Mouse (Mus musculus): ENCODE measurements around the gene Rere. TPM values are rescaled to one million over a fixed set of nuclear protein-coding genes. Genes with fewer than 3 reads are reported as not detected.

Rere gene
- total and polyA plus RNA-seq, 3 experiments = 3.1 to 36.5 (median 8.7) TPM

- no peak overlapping the region for H3K4me3 ChIP-seq (replicated peaks in 1 of 3; ENCODE audit: low read depth in 2 of 3, low read length in 2 of 3, poor library complexity in 1 of 3)
- peaks cover 5% of the 10 kb centered on the region for H3K9me3 ChIP-seq (replicated peaks; ENCODE audit: low read length)
- H3K4me2 ChIP-seq (ENCODE audit: insufficient read depth, low read depth, poor library complexity, severe bottlenecking) = no peak overlapping the region
- no peak overlapping the region for H3K27ac ChIP-seq (ENCODE audit: insufficient read depth, low read depth)
- H3K4me1 ChIP-seq (ENCODE audit: control insufficient read depth in 1 of 2, insufficient read depth in 2 of 2) = peaks cover 8 to 10% of the 10 kb centered on the region in 2 experiments
- H3K9ac ChIP-seq (ENCODE audit: insufficient read depth, low read depth) = no peak overlapping the region
- DNase-seq (ENCODE audit: extremely low read depth) = no peak
- H3K79me2 ChIP-seq (replicated peaks; ENCODE audit: control insufficient read depth, extremely low read depth, insufficient read depth, poor library complexity, severe bottlenecking) = no peaks in the 10 kb centered on the region
- in situ Hi-C loops (cut with MboI; ENCODE audit: low pct_ligation_motif_present, low pct_unique_long_range_greater_than_20kb, low sequenced_read_pairs) (no loop called here), dilution Hi-C loops (cut with MboI; ENCODE audit: extremely low pct_ligation_motif_present, extremely low pct_unique_long_range_greater_than_20kb, low sequenced_read_pairs) (no loop called here)
- H3K27me3 ChIP-seq (replicated peaks) = peaks cover 2% of the 10 kb centered on the region
- H3K36me3 ChIP-seq (replicated peaks in 1 of 2; ENCODE audit: control insufficient read depth in 1 of 2, insufficient read depth in 1 of 2, low read length in 1 of 2) = no peaks in the 10 kb centered on the region
- TF ChIP-seq TCF12 (IDR thresholded peaks at IDR 0.05; ENCODE audit: low read depth, low read length) = no peak
- no peak for TF ChIP-seq USF1 (IDR thresholded peaks at IDR 0.05; ENCODE audit: low read depth, low read length)
- TF ChIP-seq MEF2A (IDR thresholded peaks at IDR 0.05; ENCODE audit: borderline replicate concordance, low read depth, low read length) = no peak
Observed at GRCm38 (mm10) chr4:150653072-150653599, 371.7 kb downstream of the Rere start.

GRCm38 (mm10) chr4:150655989-150656388 is 374.5 kb downstream of the Rere start:
- no peaks in the 10 kb centered on the region for H3K36me3 ChIP-seq (replicated peaks in 1 of 2; ENCODE audit: control insufficient read depth in 1 of 2, insufficient read depth in 1 of 2, low read length in 1 of 2)
- H3K4me1 ChIP-seq (ENCODE audit: control insufficient read depth in 1 of 2, insufficient read depth in 2 of 2) = peaks cover 8 to 10% of the 10 kb centered on the region in 2 experiments
- H3K4me3 ChIP-seq (replicated peaks in 1 of 3; ENCODE audit: low read depth in 2 of 3, low read length in 2 of 3, poor library complexity in 1 of 3) = no peak overlapping the region
- peak; percentile 94 for TF ChIP-seq RAD21 (IDR thresholded peaks at IDR 0.05; ENCODE audit: low read depth, low read length)
- peak; percentile 83 for TF ChIP-seq SMC3 (IDR thresholded peaks at IDR 0.05; ENCODE audit: low read depth, low read length)
- no peak for TF ChIP-seq TCF12 (IDR thresholded peaks at IDR 0.05; ENCODE audit: low read depth, low read length)
- peak; percentile 65 to 95 for TF ChIP-seq CTCF (conservative IDR thresholded peaks at IDR 0.05 in 1 of 2, IDR thresholded peaks at IDR 0.05 in 1 of 2; ENCODE audit: low read depth in 2 of 2, low read length in 2 of 2)
- no peak for TF ChIP-seq MEF2A (IDR thresholded peaks at IDR 0.05; ENCODE audit: borderline replicate concordance, low read depth, low read length)
- no peak for TF ChIP-seq MYC (IDR thresholded peaks at IDR 0.05; ENCODE audit: low read depth, low read length)
- peak; percentile 30; the same call in 1 of the 2 replicates for TF ChIP-seq IRF4 (IDR thresholded peaks at IDR 0.05; ENCODE audit: low read depth, low read length)
- no peak for TF ChIP-seq RCOR1 (conservative IDR thresholded peaks at IDR 0.05; ENCODE audit: low read depth, low read length)
- TF ChIP-seq JUN (IDR thresholded peaks at IDR 0.05; ENCODE audit: insufficient read depth, low read depth, low read length) = no peak
- TF ChIP-seq CHD2 (IDR thresholded peaks at IDR 0.05; ENCODE audit: low read length) = no peak
- peak; percentile 76 for TF ChIP-seq ZNF384 (IDR thresholded peaks at IDR 0.05; ENCODE audit: low read depth, low read length)
- no peak for TF ChIP-seq POLR2AphosphoS2 (IDR thresholded peaks at IDR 0.05; ENCODE audit: low read depth, low read length)
- TF ChIP-seq ZC3H11A (IDR thresholded peaks at IDR 0.05; ENCODE audit: low read depth, low read length) = peak; percentile 45
- DNase-seq (ENCODE audit: extremely low read depth) = peak; percentile 68
- H3K9ac ChIP-seq (ENCODE audit: insufficient read depth, low read depth) = no peak overlapping the region
- peaks cover 5% of the 10 kb centered on the region for H3K9me3 ChIP-seq (replicated peaks; ENCODE audit: low read length)
- in situ Hi-C loops (cut with MboI; ENCODE audit: low pct_ligation_motif_present, low pct_unique_long_range_greater_than_20kb, low sequenced_read_pairs) (loop anchor here (5.0 kb wide), 1 partner anchor 306 kb away; no protein-coding TSS in a partner anchor), dilution Hi-C loops (cut with MboI; ENCODE audit: extremely low pct_ligation_motif_present, extremely low pct_unique_long_range_greater_than_20kb, low sequenced_read_pairs) (no loop called here)
- H3K27ac ChIP-seq (ENCODE audit: insufficient read depth, low read depth) = no peak overlapping the region
- H3K79me2 ChIP-seq (replicated peaks; ENCODE audit: control insufficient read depth, extremely low read depth, insufficient read depth, poor library complexity, severe bottlenecking) = no peaks in the 10 kb centered on the region
- no peak overlapping the region for H3K4me2 ChIP-seq (ENCODE audit: insufficient read depth, low read depth, poor library complexity, severe bottlenecking)
- peaks cover 2% of the 10 kb centered on the region for H3K27me3 ChIP-seq (replicated peaks)

All from CH12.LX (cell line).